Mouse (Mus musculus) right cerebral cortex, postnatal 36 days (tissue): ENCODE data around the gene Jag2.

Source experiments
- DNase-seq, 2 experiments: peaks; one replicate each; pipeline ENCODE4 v3.0.0; 2022; ENCODE audit warnings: low spot score in 2 of 2, mixed read lengths in 1 of 2

The Jag2 gene

GRCm38 (mm10) chr12:112929562-112930352, at the start of gene Jag2:
TSS of gene Jag2 (minus strand) at chr12:112929776.
- DNase-seq = peak; percentile 61 to 71

GRCm38 (mm10) chr12:112977156-112977555, 47.6 kb upstream of the Jag2 start:
- no peak for DNase-seq

- peak; percentile 87 to 89 for DNase-seq
These were observed 46.9 kb upstream of the Jag2 start, which contains the start of gene Btbd6 for GRCm38 (mm10) chr12:112976371-112977073. TSS of gene Btbd6 (plus strand) at chr12:112976482.

GRCm38 (mm10) chr12:112974736-112975135, 45.2 kb upstream of the Jag2 start:
- DNase-seq = no peak

- no peak for DNase-seq
These were observed 40.0 kb upstream of the Jag2 start for GRCm38 (mm10) chr12:112969616-112970015.

- no peak for DNase-seq
These were observed 39.4 kb upstream of the Jag2 start for GRCm38 (mm10) chr12:112968943-112969342.

- no peak for DNase-seq
These were observed 36.2 kb upstream of the Jag2 start for GRCm38 (mm10) chr12:112965783-112966182.

GRCm38 (mm10) chr12:112961872-112962271, 32.3 kb upstream of the Jag2 start:
- no peak for DNase-seq

GRCm38 (mm10) chr12:112961428-112961827, 31.9 kb upstream of the Jag2 start:
- DNase-seq = no peak

- DNase-seq = no peak
These were observed 29.8 kb upstream of the Jag2 start for GRCm38 (mm10) chr12:112959421-112959820.

- no peak for DNase-seq
These were observed 28.7 kb upstream of the Jag2 start for GRCm38 (mm10) chr12:112958303-112958702.

- DNase-seq = peak; percentile 57 to 61
These were observed 26.2 kb upstream of the Jag2 start for GRCm38 (mm10) chr12:112955800-112956199.

- DNase-seq = no peak
These were observed 23.5 kb upstream of the Jag2 start for GRCm38 (mm10) chr12:112952926-112953565.

- DNase-seq = no peak
These were observed 22.9 kb upstream of the Jag2 start for GRCm38 (mm10) chr12:112952433-112952832.

- no peak for DNase-seq
These were observed 21.7 kb upstream of the Jag2 start for GRCm38 (mm10) chr12:112951150-112951842.

- no peak for DNase-seq
These were observed 21.2 kb upstream of the Jag2 start for GRCm38 (mm10) chr12:112950761-112951129.

GRCm38 (mm10) chr12:112950040-112950760, 20.6 kb upstream of the Jag2 start:
- peak; percentile 92 to 93 for DNase-seq

- no peak for DNase-seq
These were observed 17.7 kb upstream of the Jag2 start for GRCm38 (mm10) chr12:112947307-112947706.

- no peak for DNase-seq
These were observed 14.1 kb upstream of the Jag2 start for GRCm38 (mm10) chr12:112943669-112944068.

GRCm38 (mm10) chr12:112941776-112942713, 12.5 kb upstream of the Jag2 start, which contains the start of gene Nudt14:
TSS of gene Nudt14 (minus strand) at chr12:112942124.
- peak in 1 of 2 experiments; percentile 66 for DNase-seq
